Comparison of ENCODE assay signal across 26 mouse cellular contexts in the genomic region with DNA sequence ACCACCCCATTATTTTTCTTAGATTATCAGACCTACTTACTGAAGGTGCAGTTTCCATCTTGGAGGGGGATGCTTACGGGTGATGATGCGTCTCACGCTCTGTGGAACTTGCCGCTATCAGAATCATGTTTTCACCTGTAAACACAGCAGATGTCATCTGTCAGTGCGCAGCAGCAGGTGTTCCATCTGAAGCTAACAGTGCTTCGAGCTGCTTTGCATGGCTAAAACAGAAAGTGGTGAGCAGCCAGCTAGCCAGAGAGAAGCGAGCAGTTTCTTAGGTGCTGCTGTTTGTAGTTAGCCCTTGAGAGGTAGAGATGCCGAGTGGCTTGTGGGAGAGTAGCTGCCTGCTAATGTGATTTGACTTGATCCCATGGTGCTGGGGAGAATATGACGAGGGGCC. TPM values are rescaled to one million over a fixed set of nuclear protein-coding genes. Genes with fewer than 3 reads are reported as not detected.
A peak's percentile ranks its signal among the peaks of the same experiment; 100 is the strongest.
DNase-seq lines count a peak whose midpoint lies in the region; ATAC-seq lines count a peak whose summit lies in the region.
"Had no signal": no experiment of that assay in that cellular context is flagged by ENCODE, and none has a peak within 500 bp of the region (broad histone marks: within the 10 kb centered on the region; RNA-seq: fewer than 3 reads in every experiment).

No protein-coding gene starts in this region.

- H3K27me3 ChIP-seq in liver, embryonic 12.5 days (replicated peaks): no peaks in the 10 kb centered on the region
- H3K27me3 ChIP-seq in liver, embryonic 15.5 days: no peaks in the 10 kb centered on the region
- H3K27me3 ChIP-seq: embryonic facial prominence, embryonic 13.5 days; forebrain, embryonic 12.5 days; forebrain, embryonic 15.5 days; hindbrain, embryonic 12.5 days; hindbrain, embryonic 15.5 days had no signal

- peaks cover 35% of the 10 kb centered on the region for H3K4me1 ChIP-seq in liver, embryonic 12.5 days
- peaks cover 44% of the 10 kb centered on the region for H3K4me1 ChIP-seq in liver, embryonic 15.5 days (replicated peaks)
- H3K4me1 ChIP-seq: embryonic facial prominence, embryonic 10.5 days; embryonic facial prominence, embryonic 13.5 days; forebrain, embryonic 12.5 days; forebrain, embryonic 15.5 days; hindbrain, embryonic 12.5 days; hindbrain, embryonic 15.5 days had no signal

- ATAC-seq in liver, embryonic 12.5 days: no peak
- no peak for ATAC-seq in liver, embryonic 15.5 days (ENCODE audit: insufficient read depth)
- ATAC-seq: activated CD4-positive, CD25-positive, alpha-beta regulatory T cell, adult 4 months; CD4-positive, CD25-positive, alpha-beta regulatory T cell, adult 4 months; forebrain, embryonic 15.5 days had no signal

- no peak overlapping the region for H3K9ac ChIP-seq in liver, embryonic 12.5 days
- no peak overlapping the region for H3K9ac ChIP-seq in liver, embryonic 15.5 days
- H3K9ac ChIP-seq: embryonic facial prominence, embryonic 13.5 days; forebrain, embryonic 12.5 days; forebrain, embryonic 15.5 days; hindbrain, embryonic 12.5 days; hindbrain, embryonic 15.5 days had no signal

- peaks cover 89% of the 10 kb centered on the region for H3K36me3 ChIP-seq in liver, embryonic 12.5 days
- H3K36me3 ChIP-seq in liver, embryonic 15.5 days (replicated peaks): peaks cover 85% of the 10 kb centered on the region

- no peaks in the 10 kb centered on the region for H3K9me3 ChIP-seq in liver, embryonic 12.5 days (replicated peaks)
- no peaks in the 10 kb centered on the region for H3K9me3 ChIP-seq in liver, embryonic 15.5 days (replicated peaks)
- H3K9me3 ChIP-seq: embryonic facial prominence, embryonic 10.5 days; embryonic facial prominence, embryonic 13.5 days; forebrain, embryonic 12.5 days; forebrain, embryonic 15.5 days; hindbrain, embryonic 12.5 days; hindbrain, embryonic 15.5 days had no signal

- H3K4me2 ChIP-seq in liver, embryonic 12.5 days: no peak overlapping the region
- H3K4me2 ChIP-seq in liver, embryonic 15.5 days: no peak overlapping the region
- H3K4me2 ChIP-seq: embryonic facial prominence, embryonic 13.5 days; forebrain, embryonic 12.5 days; forebrain, embryonic 15.5 days; heart, embryonic 11.5 days; hindbrain, embryonic 12.5 days; hindbrain, embryonic 15.5 days had no signal

- H3K4me3 ChIP-seq in liver, embryonic 12.5 days: no peak overlapping the region
- H3K4me3 ChIP-seq in liver, embryonic 15.5 days (replicated peaks): no peak overlapping the region
- H3K4me3 ChIP-seq: embryonic facial prominence, embryonic 10.5 days; embryonic facial prominence, embryonic 13.5 days; erythroblast, embryonic 14.5 days; forebrain, embryonic 12.5 days; forebrain, embryonic 15.5 days; hindbrain, embryonic 12.5 days; hindbrain, embryonic 15.5 days had no signal

- DNase-seq in liver (no peak), A20 (ENCODE audit: low read depth, low spot score) (peak; percentile 86)
- no peak for DNase-seq in retina, embryonic 14.5 days (ENCODE audit: low spot score)
- no peak for DNase-seq in urinary bladder, postnatal 14 days (ENCODE audit: low spot score)
- DNase-seq: adrenal gland, adult 8-10 months; adrenal gland, postnatal 25 days; cerebellum, adult 11-12 months; cerebellum, adult 8-10 months; cerebellum, postnatal 10 days; cerebellum, postnatal 36 days; embryo, embryonic 11 days; gastrocnemius, postnatal 10 days; gastrocnemius, postnatal 36 days; heart, adult 11 months had no signal

- peak overlapping the region; percentile 85 for H3K27ac ChIP-seq in liver, embryonic 12.5 days
- H3K27ac ChIP-seq in liver, embryonic 15.5 days (replicated peaks): peak overlapping the region; percentile 90
- H3K27ac ChIP-seq: embryonic facial prominence, embryonic 10.5 days; embryonic facial prominence, embryonic 13.5 days; forebrain, embryonic 12.5 days; forebrain, embryonic 15.5 days; hindbrain, embryonic 12.5 days; hindbrain, embryonic 15.5 days had no signal

- 92% methylated on average over 9 of the region's 9 CpGs for WGBS in liver, embryonic 12.5 days (ENCODE audit: insufficient replicate concordance)
- WGBS in liver, embryonic 15.5 days (ENCODE audit: insufficient replicate concordance): 88% methylated on average over 9 of the region's 9 CpGs

RNA-seq across cellular contexts. Expression of a gene that starts 21.0 kb away (rescaled TPM):
- polyA plus RNA-seq in liver, embryonic 12.5 days (2016; fragmentation: Nextera tagmentation; extraction: Ambion mirVana): 14.4 and 16.4 TPM in 2 replicates
- 7.9 and 10.1 TPM in 2 replicates for polyA plus RNA-seq in liver, embryonic 15.5 days (2015; fragmentation: Nextera tagmentation; extraction: Ambion mirVana)

RNA-seq across cellular contexts. Expression of a gene that starts 39.4 kb away (rescaled TPM):
- 8.2 and 8.5 TPM in 2 replicates for polyA plus RNA-seq in liver, embryonic 12.5 days (2016; fragmentation: Nextera tagmentation; extraction: Ambion mirVana)
- 3.7 and 4.6 TPM in 2 replicates for polyA plus RNA-seq in liver, embryonic 15.5 days (2015; fragmentation: Nextera tagmentation; extraction: Ambion mirVana)
- polyA plus RNA-seq: erythroblast, embryonic 14.5 days had no signal
